Mouse (Mus musculus) spleen, postnatal 10 days (tissue): ENCODE measurements at regions not wholly inside any gene's neighbourhood (a gene's known extent, or its start where the extent isn't known, plus 50 kb on each side); places are given as distances from the start of the nearest gene placed in this dataset.

Experiments used
- DNase-seq, 2 experiments: peaks; one replicate each; pipeline ENCODE4 v3.0.0; 2021 to 2022; ENCODE audit warnings: low spot score in 2 of 2

DNA sequence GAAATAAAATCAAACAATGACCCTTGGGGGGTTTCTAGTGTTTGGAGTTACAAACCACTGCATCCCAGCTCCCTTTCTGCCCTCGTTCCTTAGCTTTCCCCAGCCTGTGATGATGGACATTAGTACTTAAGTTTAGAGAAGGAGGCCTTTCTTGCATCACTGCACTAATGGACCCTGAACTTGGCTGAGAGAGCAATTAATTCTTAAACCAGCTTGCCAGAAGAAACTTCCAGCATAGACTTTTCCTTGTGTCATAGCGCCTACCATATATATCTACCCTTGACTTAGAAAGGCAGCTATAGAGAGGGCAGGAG lies 303.9 kb upstream of the Sel1l start:
- DNase-seq = no peak

- DNase-seq = no peak
Observed at GRCm38 (mm10) chr12:92152043-92152921, 303.3 kb upstream of the Sel1l start.

DNA sequence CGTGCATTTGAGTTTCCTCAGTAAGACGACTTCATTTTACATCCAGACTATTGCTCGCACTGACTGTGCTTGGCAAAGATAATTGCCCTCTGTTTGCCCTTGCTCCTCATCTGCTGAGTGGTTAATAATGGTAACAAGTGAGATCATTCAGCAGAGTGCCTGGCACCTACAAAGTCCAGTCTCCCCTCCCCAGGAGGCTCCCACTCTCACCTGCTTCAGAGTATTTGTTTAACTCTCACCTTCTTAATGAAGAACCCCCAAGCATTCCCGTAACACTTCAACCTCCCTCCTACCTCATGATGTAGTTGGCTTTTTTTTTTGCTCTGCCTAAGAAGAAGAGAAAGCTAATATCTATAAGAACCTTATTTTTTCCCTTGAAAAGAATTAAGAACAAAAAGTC lies 288.6 kb upstream of the Sel1l start:
- no peak for DNase-seq

- DNase-seq = no peak
Observed at GRCm38 (mm10) chr12:92127648-92128047, 278.7 kb upstream of the Sel1l start.

DNA sequence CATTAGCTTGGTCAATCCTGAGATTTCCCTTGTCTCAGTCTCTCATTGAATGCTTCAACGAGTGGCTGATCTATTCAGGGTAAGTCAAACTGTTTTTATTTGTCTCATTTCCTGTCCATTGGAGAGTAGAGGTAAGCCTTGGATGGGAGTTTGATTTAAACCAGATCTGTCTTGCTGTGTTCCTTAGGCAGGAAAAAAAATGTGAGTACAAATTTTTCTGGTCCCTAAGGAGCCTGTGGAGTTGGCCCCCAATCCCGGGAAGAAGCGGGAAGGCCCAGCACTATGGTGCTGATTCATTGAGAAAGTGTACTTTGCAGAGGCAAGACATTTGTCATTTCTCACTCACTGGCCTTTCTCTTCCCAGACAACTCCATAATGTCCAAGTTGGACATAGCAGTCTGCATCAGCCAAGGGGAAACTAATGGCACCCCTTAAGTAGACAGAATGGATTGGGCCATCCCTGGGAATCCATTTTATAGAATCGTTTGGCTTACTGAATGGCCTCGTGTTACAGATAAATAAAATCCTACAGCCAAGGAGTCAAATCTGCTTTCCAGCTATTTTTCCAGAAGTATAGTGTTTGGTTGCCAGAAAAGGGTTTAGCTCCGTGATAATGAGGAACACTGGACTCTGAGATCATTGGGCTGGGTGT lies 271.3 kb upstream of the Sel1l start:
- no peak for DNase-seq

DNA sequence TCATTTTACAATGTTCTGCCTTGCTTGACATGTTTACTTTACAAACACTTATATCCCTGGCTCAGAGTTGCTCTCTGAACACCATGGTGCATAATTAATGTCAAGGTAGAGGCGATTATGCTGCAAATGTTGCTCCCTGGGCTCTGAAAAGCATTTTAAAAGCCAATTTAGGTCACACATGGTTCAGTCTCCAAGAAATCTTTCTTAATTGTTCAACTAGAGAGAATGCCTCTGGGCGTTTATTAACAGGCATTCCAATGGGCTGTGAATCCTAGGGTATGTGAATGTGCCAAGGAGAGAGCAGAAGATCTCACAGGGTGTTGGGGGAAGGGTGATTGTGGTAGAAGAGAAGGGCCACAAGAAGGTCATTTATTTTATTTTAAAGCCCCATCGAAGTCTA lies 260.7 kb upstream of the Sel1l start:
- DNase-seq = no peak

DNA sequence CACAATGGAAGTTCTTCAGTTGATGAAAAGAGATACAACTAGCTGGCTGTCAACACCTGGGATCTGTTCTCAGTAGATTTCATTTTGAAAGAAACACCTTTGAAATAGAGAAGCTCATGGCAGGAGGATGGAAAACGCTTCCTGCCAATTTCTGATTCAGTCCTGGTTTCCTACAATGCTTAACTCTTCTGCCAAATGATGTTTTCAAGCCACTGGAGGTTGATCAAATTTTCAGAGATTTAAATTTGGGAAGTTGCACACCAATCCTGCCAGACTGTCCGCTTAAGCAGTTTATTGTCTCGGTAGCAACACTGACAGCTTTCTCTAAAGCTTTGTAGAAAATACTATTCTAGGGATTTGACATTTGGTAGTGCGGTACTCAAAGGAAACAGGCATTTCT lies 251.1 kb upstream of the Sel1l start:
- no peak for DNase-seq

- no peak for DNase-seq
Observed at GRCm38 (mm10) chr12:92092794-92093365, 243.9 kb upstream of the Sel1l start.

- no peak for DNase-seq
Observed at GRCm38 (mm10) chr12:92073209-92073608, 224.3 kb upstream of the Sel1l start.

- DNase-seq = no peak
Observed at GRCm38 (mm10) chr12:92062731-92063130, 213.8 kb upstream of the Sel1l start.

- DNase-seq = no peak
Observed at GRCm38 (mm10) chr12:92040481-92040880, 191.5 kb upstream of the Sel1l start.

DNA sequence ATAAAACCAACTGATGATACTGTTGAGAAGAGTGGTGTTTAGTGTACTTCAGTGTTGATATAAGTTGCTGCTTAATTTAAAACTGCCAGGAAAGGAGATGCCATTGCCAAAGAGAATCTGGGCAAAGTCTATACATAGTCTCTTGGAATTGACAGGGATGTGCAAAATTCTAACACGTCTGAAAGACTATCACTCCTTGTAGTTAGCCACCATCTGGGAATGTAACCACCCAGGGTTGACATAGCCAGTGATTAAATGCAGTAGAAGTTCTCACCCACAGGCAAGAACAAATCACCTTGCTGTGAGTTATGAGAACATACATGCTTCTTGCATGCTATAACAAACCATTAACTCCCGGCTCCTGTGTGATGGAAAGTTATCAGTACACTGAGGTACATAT lies 180.2 kb upstream of the Sel1l start:
- no peak for DNase-seq

DNA sequence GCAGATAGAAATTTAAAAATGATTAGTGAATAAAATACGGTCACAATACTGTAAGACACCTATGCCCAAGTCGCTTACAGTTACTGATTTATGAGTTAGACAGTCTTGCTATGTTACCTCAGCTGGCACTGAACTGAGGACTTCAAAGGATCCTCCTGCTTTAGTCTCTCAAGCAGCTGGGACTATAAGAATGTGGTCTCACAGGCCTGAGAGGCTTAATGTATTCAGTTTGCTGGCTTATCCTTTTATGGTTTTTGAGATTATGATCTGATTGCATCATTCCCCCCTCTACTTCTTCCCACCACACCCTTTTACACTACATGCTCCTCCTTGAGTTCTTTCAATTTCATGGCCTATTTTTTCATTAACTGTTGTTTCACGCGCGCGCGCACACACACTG lies 179.4 kb upstream of the Sel1l start:
- no peak for DNase-seq

GRCm38 (mm10) chr12:92024461-92025218 lies 175.7 kb upstream of the Sel1l start:
- no peak for DNase-seq

- no peak for DNase-seq
Observed at GRCm38 (mm10) chr12:92019593-92020224, 170.8 kb upstream of the Sel1l start.

- DNase-seq = no peak
Observed at GRCm38 (mm10) chr12:92015373-92015772, 166.4 kb upstream of the Sel1l start.

GRCm38 (mm10) chr12:92013979-92014378 lies 165.0 kb upstream of the Sel1l start:
- DNase-seq = no peak

DNA sequence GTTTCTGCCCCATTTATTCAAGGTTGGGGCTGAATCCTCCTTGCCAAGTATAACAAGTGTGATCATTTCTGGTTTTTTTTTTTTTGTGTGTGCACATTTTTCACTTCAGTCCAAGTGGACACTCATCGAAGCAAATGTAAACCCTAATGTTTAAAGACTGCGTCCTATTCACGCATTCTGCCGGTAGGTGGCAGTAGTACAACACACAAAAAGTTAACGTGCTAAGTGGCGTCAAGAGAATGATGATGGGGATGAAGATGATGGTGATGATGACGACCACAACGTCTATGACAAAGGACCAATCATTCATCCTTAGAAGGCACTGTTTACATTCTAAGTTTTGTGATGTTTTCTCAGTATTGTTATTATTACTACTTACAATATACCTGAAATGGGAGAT lies 164.3 kb upstream of the Sel1l start:
- DNase-seq = no peak

GRCm38 (mm10) chr12:92004391-92005094 lies 155.6 kb upstream of the Sel1l start:
- no peak for DNase-seq

DNA sequence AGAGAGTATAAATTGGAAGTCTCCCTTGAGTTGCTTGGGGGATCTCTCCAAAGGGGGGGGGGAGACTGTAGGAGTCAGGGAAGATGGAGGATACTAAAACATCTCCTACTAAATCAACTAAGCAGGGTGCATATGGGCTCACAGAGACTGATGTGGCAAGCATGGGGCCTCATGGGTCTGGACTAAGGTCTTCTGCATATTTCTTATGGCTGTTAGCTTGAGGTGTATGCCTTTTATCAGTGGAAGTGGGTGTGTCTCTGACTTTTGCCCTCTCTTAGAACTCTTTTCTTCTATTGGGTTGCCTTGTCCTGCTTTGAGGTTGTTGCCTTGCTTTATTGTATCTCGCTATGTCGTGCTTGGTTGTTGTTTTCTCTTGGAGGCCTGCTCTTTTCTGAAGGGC lies 150.1 kb upstream of the Sel1l start:
- no peak for DNase-seq

DNA sequence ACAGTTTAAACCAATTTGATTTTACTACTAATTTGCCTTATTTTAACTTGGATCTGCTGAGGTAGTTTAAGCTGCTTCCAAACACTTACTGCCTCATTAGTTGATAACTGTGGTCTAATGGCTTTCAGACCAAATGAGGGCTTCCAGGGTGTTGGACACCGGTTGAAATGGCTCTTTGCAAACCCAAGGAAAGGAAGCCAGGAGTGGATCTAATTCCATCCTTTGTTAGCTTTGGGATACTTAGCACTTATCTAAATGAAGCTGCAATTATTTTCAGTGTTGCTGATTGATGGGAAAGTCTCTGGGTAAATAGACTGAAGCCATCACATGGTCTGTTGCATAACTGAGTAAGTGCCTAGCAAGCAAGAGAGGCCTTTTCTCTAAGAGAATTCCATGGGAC lies 148.4 kb upstream of the Sel1l start:
- DNase-seq = no peak
